Mouse (Mus musculus): ENCODE results near the gene Cecr2. TPM values are rescaled to one million over a fixed set of nuclear protein-coding genes. Genes with fewer than 3 reads are reported as not detected.

Gene Cecr2
- 7.1 and 7.3 TPM in 2 replicates for polyA plus RNA-seq (2015; fragmentation: Nextera tagmentation; extraction: Ambion mirVana)

- peak within 1 kb of the TSS; percentile 95 for H3K4me2 ChIP-seq
- peak within 1 kb of the TSS; percentile 98 for H3K27ac ChIP-seq
- WGBS = under 1% methylated on average over 82 of the region's 127 CpGs
- peak within 1 kb of the TSS; percentile 92 for H3K9ac ChIP-seq
- H3K4me1 ChIP-seq = peaks cover 18% of the 10 kb centered on the region
- no peaks in the 10 kb centered on the region for H3K9me3 ChIP-seq (replicated peaks)
- H3K4me3 ChIP-seq = peak within 1 kb of the TSS; percentile 93
- peak; percentile 89 for ATAC-seq
- H3K36me3 ChIP-seq (ENCODE audit: poor library complexity, severe bottlenecking) = no peaks in the 10 kb centered on the region
- H3K27me3 ChIP-seq = peaks cover 13% of the 10 kb centered on the region; the same call in 1 of the 2 replicates
These were observed at the start of gene Cecr2 for GRCm38 (mm10) chr6:120665816-120666760. TSS of gene Cecr2 (plus strand) at chr6:120666369.

GRCm38 (mm10) chr6:120617586-120617985 is 48.6 kb upstream of the Cecr2 start:
- no peaks in the 10 kb centered on the region for H3K4me1 ChIP-seq
- no peak overlapping the region for H3K4me2 ChIP-seq
- H3K27ac ChIP-seq = no peak overlapping the region
- ATAC-seq = no peak
- no peaks in the 10 kb centered on the region for H3K36me3 ChIP-seq (ENCODE audit: poor library complexity, severe bottlenecking)
- no peak overlapping the region for H3K4me3 ChIP-seq
- no peaks in the 10 kb centered on the region for H3K27me3 ChIP-seq
- H3K9ac ChIP-seq = no peak overlapping the region
- 79% methylated on average over 5 of the region's 5 CpGs for WGBS
- H3K9me3 ChIP-seq (replicated peaks) = no peaks in the 10 kb centered on the region

GRCm38 (mm10) chr6:120618518-120619402 is 47.4 kb upstream of the Cecr2 start:
- H3K9me3 ChIP-seq (replicated peaks) = no peaks in the 10 kb centered on the region
- no peaks in the 10 kb centered on the region for H3K36me3 ChIP-seq (ENCODE audit: poor library complexity, severe bottlenecking)
- H3K4me1 ChIP-seq = no peaks in the 10 kb centered on the region
- no peak for ATAC-seq
- no peak overlapping the region for H3K4me3 ChIP-seq
- H3K4me2 ChIP-seq = no peak overlapping the region
- H3K9ac ChIP-seq = no peak overlapping the region
- H3K27me3 ChIP-seq = no peaks in the 10 kb centered on the region
- no peak overlapping the region for H3K27ac ChIP-seq
- 67% methylated on average over 4 of the region's 4 CpGs for WGBS

GRCm38 (mm10) chr6:120620193-120620592 is 46.0 kb upstream of the Cecr2 start:
- H3K27ac ChIP-seq = no peak overlapping the region
- H3K4me1 ChIP-seq = no peaks in the 10 kb centered on the region
- no peak overlapping the region for H3K9ac ChIP-seq
- no peak overlapping the region for H3K4me3 ChIP-seq
- no peaks in the 10 kb centered on the region for H3K9me3 ChIP-seq (replicated peaks)
- H3K36me3 ChIP-seq (ENCODE audit: poor library complexity, severe bottlenecking) = no peaks in the 10 kb centered on the region
- ATAC-seq = no peak
- H3K4me2 ChIP-seq = no peak overlapping the region
- WGBS = 88% methylated on average over 3 of the region's 3 CpGs
- no peaks in the 10 kb centered on the region for H3K27me3 ChIP-seq

- no peak for ATAC-seq
- H3K9me3 ChIP-seq (replicated peaks) = no peaks in the 10 kb centered on the region
- 69% methylated on average over 8 of the region's 8 CpGs for WGBS
These were observed 41.1 kb upstream of the Cecr2 start for GRCm38 (mm10) chr6:120625081-120625480.

GRCm38 (mm10) chr6:120627096-120627495 is 39.1 kb upstream of the Cecr2 start:
- no peak for ATAC-seq
- Histone ChIP-seq H3K4me2 (no peak overlapping the region), H3K27ac (no peak overlapping the region), H3K4me1 (no peaks in the 10 kb centered on the region), H3K27me3 (no peaks in the 10 kb centered on the region), H3K9ac (no peak overlapping the region), H3K4me3 (no peak overlapping the region), H3K36me3 (ENCODE audit: poor library complexity, severe bottlenecking) (no peaks in the 10 kb centered on the region), H3K9me3 (replicated peaks) (no peaks in the 10 kb centered on the region)
- WGBS = 50% methylated on average over 2 of the region's 2 CpGs

More at GRCm38 (mm10) chr6:120625081-120625480, 41.1 kb upstream of the Cecr2 start:
- H3K4me1 ChIP-seq = no peaks in the 10 kb centered on the region
- no peak overlapping the region for H3K4me3 ChIP-seq
- no peak overlapping the region for H3K27ac ChIP-seq
- no peak overlapping the region for H3K4me2 ChIP-seq
- H3K36me3 ChIP-seq (ENCODE audit: poor library complexity, severe bottlenecking) = no peaks in the 10 kb centered on the region
- no peak overlapping the region for H3K9ac ChIP-seq
- no peaks in the 10 kb centered on the region for H3K27me3 ChIP-seq

GRCm38 (mm10) chr6:120628963-120629362 is 37.2 kb upstream of the Cecr2 start:
- 81% methylated on average over 2 of the region's 2 CpGs for WGBS
- Histone ChIP-seq H3K9ac (no peak overlapping the region), H3K27ac (no peak overlapping the region), H3K4me2 (no peak overlapping the region), H3K9me3 (replicated peaks) (no peaks in the 10 kb centered on the region), H3K27me3 (no peaks in the 10 kb centered on the region), H3K4me3 (no peak overlapping the region), H3K36me3 (ENCODE audit: poor library complexity, severe bottlenecking) (no peaks in the 10 kb centered on the region), H3K4me1 (no peaks in the 10 kb centered on the region)
- no peak for ATAC-seq

- H3K4me2 ChIP-seq = no peak overlapping the region
- no peak overlapping the region for H3K9ac ChIP-seq
- no peaks in the 10 kb centered on the region for H3K36me3 ChIP-seq (ENCODE audit: poor library complexity, severe bottlenecking)
- H3K27ac ChIP-seq = no peak overlapping the region
- H3K4me3 ChIP-seq = no peak overlapping the region
- no peaks in the 10 kb centered on the region for H3K27me3 ChIP-seq
- WGBS = 93% methylated on average over 8 of the region's 8 CpGs
- H3K4me1 ChIP-seq = no peaks in the 10 kb centered on the region
- ATAC-seq = no peak
- H3K9me3 ChIP-seq (replicated peaks) = no peaks in the 10 kb centered on the region
These were observed 30.7 kb upstream of the Cecr2 start for GRCm38 (mm10) chr6:120635391-120636028.

- WGBS = 31% methylated on average over 4 of the region's 4 CpGs
- Histone ChIP-seq H3K9ac (no peak overlapping the region), H3K27ac (no peak overlapping the region), H3K9me3 (replicated peaks) (no peaks in the 10 kb centered on the region), H3K27me3 (no peaks in the 10 kb centered on the region), H3K4me2 (no peak overlapping the region), H3K36me3 (ENCODE audit: poor library complexity, severe bottlenecking) (no peaks in the 10 kb centered on the region), H3K4me1 (no peaks in the 10 kb centered on the region), H3K4me3 (no peak overlapping the region)
- ATAC-seq = no peak
These were observed 26.6 kb upstream of the Cecr2 start for GRCm38 (mm10) chr6:120639547-120639946.

- Histone ChIP-seq H3K9me3 (replicated peaks) (no peaks in the 10 kb centered on the region), H3K9ac (no peak overlapping the region), H3K4me2 (no peak overlapping the region), H3K36me3 (ENCODE audit: poor library complexity, severe bottlenecking) (no peaks in the 10 kb centered on the region), H3K4me1 (no peaks in the 10 kb centered on the region), H3K27ac (no peak overlapping the region), H3K27me3 (no peaks in the 10 kb centered on the region), H3K4me3 (no peak overlapping the region)
- no peak for ATAC-seq
- 94% methylated on average over 11 of the region's 11 CpGs for WGBS
These were observed 24.2 kb upstream of the Cecr2 start for GRCm38 (mm10) chr6:120641866-120642378.

- Histone ChIP-seq H3K4me2 (no peak overlapping the region), H3K27ac (no peak overlapping the region), H3K4me1 (no peaks in the 10 kb centered on the region), H3K9me3 (replicated peaks) (no peaks in the 10 kb centered on the region), H3K27me3 (no peaks in the 10 kb centered on the region), H3K4me3 (no peak overlapping the region), H3K36me3 (ENCODE audit: poor library complexity, severe bottlenecking) (no peaks in the 10 kb centered on the region), H3K9ac (no peak overlapping the region)
- ATAC-seq = no peak
- 63% methylated on average over 7 of the region's 7 CpGs for WGBS
These were observed 22.4 kb upstream of the Cecr2 start for GRCm38 (mm10) chr6:120643776-120644175.
